In genomic region chr17:5287641-5288040, GRCm38 (mm10) we compare ENCODE assay signal across 12 mouse cellular contexts.
DNase-seq lines count a peak whose midpoint lies in the region; ATAC-seq and TF ChIP-seq lines count a peak whose summit lies in the region.
"Had no signal": no experiment of that assay in that cellular context is flagged by ENCODE, and none has a peak within 500 bp of the region (broad histone marks: within the 10 kb centered on the region; RNA-seq: fewer than 3 reads in every experiment).

No protein-coding gene starts in this region.

- H3K4me3 ChIP-seq in heart, postnatal 0 days (ENCODE audit: low read depth, low read length) = no peak overlapping the region
- H3K4me3 ChIP-seq in left cerebral cortex, adult 2 months = no peak overlapping the region
- H3K4me3 ChIP-seq in forebrain, embryonic 16.5 days (replicated peaks; ENCODE audit: low read length) = no peak overlapping the region
- H3K4me3 ChIP-seq: myocyte had no signal

- no peak for TF ChIP-seq EP300 in heart, postnatal 0 days (IDR thresholded peaks at IDR 0.05; ENCODE audit: low read depth)

- no peak for DNase-seq in heart, postnatal 0 days (ENCODE audit: low spot score)
- DNase-seq in heart, adult 11 months = no peak
- no peak for DNase-seq in left cerebral cortex, adult 2 months (ENCODE audit: extremely low spot score in 1 of 2, low spot score in 2 of 2)
- DNase-seq in left cerebral cortex, adult 18-20 months (ENCODE audit: low spot score in 2 of 2) = no peak
- DNase-seq in brain, adult 2 months (ENCODE audit: low read depth, low spot score) = peak; percentile 81
- DNase-seq in left cerebral cortex, postnatal 36 days (ENCODE audit: low spot score in 2 of 2) = no peak
- DNase-seq in gastrocnemius, postnatal 10 days = no peak
- DNase-seq: right cerebral cortex, postnatal 25 days; thymus, postnatal 14 days had no signal

- H3K9ac ChIP-seq in heart, postnatal 0 days (replicated peaks; ENCODE audit: low read depth, low read length) = no peak overlapping the region
- H3K9ac ChIP-seq in forebrain, embryonic 16.5 days (replicated peaks; ENCODE audit: low read depth, low read length) = no peak overlapping the region

- intact Hi-C loops in left cerebral cortex, adult 2 months (cut with DNase I) = no loop called here
- intact Hi-C loops in left cerebral cortex, postnatal 36 days (cut with DNase I) = no loop called here

- no peak for TF ChIP-seq CTCF in heart, postnatal 0 days (IDR thresholded peaks at IDR 0.05; ENCODE audit: low read depth)
- no peak for TF ChIP-seq CTCF in left cerebral cortex, adult 2 months (IDR thresholded peaks at IDR 0.05)

- H3K27me3 ChIP-seq in heart, postnatal 0 days (ENCODE audit: control insufficient read depth, insufficient read depth, low read length) = no peaks in the 10 kb centered on the region
- no peaks in the 10 kb centered on the region for H3K27me3 ChIP-seq in forebrain, embryonic 16.5 days (replicated peaks; ENCODE audit: control insufficient read depth, insufficient read depth, low read length)

- no peak overlapping the region for H3K4me2 ChIP-seq in heart, postnatal 0 days (ENCODE audit: low read depth, low read length)
- no peak overlapping the region for H3K4me2 ChIP-seq in forebrain, embryonic 16.5 days (ENCODE audit: low read length)
- H3K4me2 ChIP-seq: liver, embryonic 11.5 days had no signal

- WGBS in heart, postnatal 0 days = 58% methylated on average over 9 of the region's 9 CpGs
- 56% methylated on average over 9 of the region's 9 CpGs for WGBS in forebrain, embryonic 16.5 days

- H3K36me3 ChIP-seq in heart, postnatal 0 days (replicated peaks; ENCODE audit: control insufficient read depth, insufficient read depth, low read length) = peaks cover 11% of the 10 kb centered on the region
- H3K36me3 ChIP-seq in forebrain, embryonic 16.5 days (ENCODE audit: control insufficient read depth, insufficient read depth) = peaks cover 4% of the 10 kb centered on the region; the same call in 1 of the 2 replicates

- ATAC-seq in heart, postnatal 0 days (ENCODE audit: insufficient read depth, low read depth) = no peak
- ATAC-seq in forebrain, embryonic 16.5 days = no peak

- H3K4me1 ChIP-seq in heart, postnatal 0 days (ENCODE audit: control insufficient read depth, insufficient read depth) = peaks cover 24% of the 10 kb centered on the region
- peaks cover 42% of the 10 kb centered on the region for H3K4me1 ChIP-seq in forebrain, embryonic 16.5 days (replicated peaks; ENCODE audit: control insufficient read depth, insufficient read depth, low read length)

- H3K27ac ChIP-seq in heart, postnatal 0 days (ENCODE audit: low read depth) = peak overlapping the region; percentile 37; the same call in 1 of the 2 replicates
- H3K27ac ChIP-seq in left cerebral cortex, adult 2 months = peak overlapping the region; percentile 56
- peak overlapping the region; percentile 83 for H3K27ac ChIP-seq in forebrain, embryonic 16.5 days (ENCODE audit: low read length)

- no peaks in the 10 kb centered on the region for H3K9me3 ChIP-seq in heart, postnatal 0 days (replicated peaks; ENCODE audit: control insufficient read depth, low read length)
- no peaks in the 10 kb centered on the region for H3K9me3 ChIP-seq in forebrain, embryonic 16.5 days (ENCODE audit: control insufficient read depth, low read length)
